Comparison of ENCODE assay signal across 8 mouse cellular contexts in the genomic region with DNA sequence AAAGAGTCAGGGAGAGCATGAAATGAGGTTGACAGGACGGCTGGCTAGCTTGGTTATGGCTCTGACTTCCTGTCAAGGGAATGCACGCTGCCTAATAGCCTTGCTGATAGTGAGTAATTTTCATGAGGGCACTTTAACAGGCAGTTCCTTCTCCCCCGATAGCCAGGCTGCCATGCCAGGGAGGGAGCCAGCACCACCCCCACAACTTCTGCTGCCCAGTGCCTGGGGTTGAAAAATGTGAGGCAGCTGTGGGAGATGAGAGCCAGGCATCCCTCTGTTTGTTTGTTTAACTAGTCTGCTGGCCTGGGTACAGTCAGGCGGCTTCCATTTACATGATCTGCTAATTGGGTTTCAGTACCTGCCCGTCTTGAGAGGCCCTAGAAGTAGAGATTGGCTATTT.
DNase-seq lines count a peak whose midpoint lies in the region; ATAC-seq and TF ChIP-seq lines count a peak whose summit lies in the region.

No protein-coding gene starts in this region.

- H3K36me3 ChIP-seq in kidney, embryonic 16.5 days (ENCODE audit: insufficient read depth, low read length) = no peaks in the 10 kb centered on the region
- no peaks in the 10 kb centered on the region for H3K36me3 ChIP-seq in kidney, adult 2 months (ENCODE audit: control insufficient read depth, insufficient read depth, low read length)

- no peak overlapping the region for H3K27ac ChIP-seq in kidney, embryonic 16.5 days (ENCODE audit: low read length)
- no peak overlapping the region for H3K27ac ChIP-seq in kidney, adult 2 months (ENCODE audit: insufficient read depth, low read depth, low read length)

- no peaks in the 10 kb centered on the region for H3K27me3 ChIP-seq in kidney, embryonic 16.5 days (ENCODE audit: insufficient read depth, low read length)
- H3K27me3 ChIP-seq in kidney, adult 2 months (replicated peaks; ENCODE audit: control insufficient read depth, insufficient read depth, low read length) = no peaks in the 10 kb centered on the region

- no peak for TF ChIP-seq POLR2A in kidney, adult 2 months (IDR thresholded peaks at IDR 0.05; ENCODE audit: low read depth, low read length)

- no peak for TF ChIP-seq CTCF in kidney, adult 2 months (conservative IDR thresholded peaks at IDR 0.05; ENCODE audit: insufficient read depth, insufficient read length, low read depth, low read length)

- no peak for DNase-seq in kidney, adult 2 months
- DNase-seq in brain, adult 2 months (ENCODE audit: low read depth, low spot score) = peak; percentile 38
- DNase-seq in gonadal fat pad, adult 2 months (ENCODE audit: low read depth) = peak; percentile 88
- peak; percentile 36 to 48 for DNase-seq in layer of hippocampus, adult 18-20 months (ENCODE audit: low spot score in 2 of 2)
- DNase-seq in yolk sac, embryonic 10.5 days (ENCODE audit: low spot score) = peak; percentile 18
- DNase-seq in c-Kit-positive CD71-positive TER-119-positive erythroid progenitor cells, embryonic 14.5 days (ENCODE audit: low spot score) = no peak
- no peak for DNase-seq in frontal cortex, postnatal 25 days (ENCODE audit: low spot score in 2 of 2)

- peak; percentile 63 for ATAC-seq in kidney, embryonic 16.5 days (ENCODE audit: low FRiP score, low TSS enrichment)

- H3K4me2 ChIP-seq in kidney, embryonic 16.5 days (replicated peaks; ENCODE audit: low read depth, low read length) = no peak overlapping the region

- peaks cover 9% of the 10 kb centered on the region for H3K4me1 ChIP-seq in kidney, embryonic 16.5 days (ENCODE audit: insufficient read depth, low read length)
- no peaks in the 10 kb centered on the region for H3K4me1 ChIP-seq in kidney, adult 2 months (ENCODE audit: control insufficient read depth, insufficient read depth, low read length)

- no peaks in the 10 kb centered on the region for H3K9me3 ChIP-seq in kidney, embryonic 16.5 days (ENCODE audit: low read length)

- WGBS in kidney, embryonic 16.5 days = 12% methylated on average over 5 of the region's 5 CpGs
- WGBS in kidney, adult 2 months = 34% methylated on average over 5 of the region's 5 CpGs

- H3K4me3 ChIP-seq in kidney, embryonic 16.5 days (ENCODE audit: low read length) = no peak overlapping the region
- no peak overlapping the region for H3K4me3 ChIP-seq in kidney, adult 2 months (ENCODE audit: insufficient read depth, low read depth, low read length)

- H3K9ac ChIP-seq in kidney, embryonic 16.5 days (replicated peaks; ENCODE audit: low read length) = no peak overlapping the region

Comparison
In these comparisons a context has a peak if more than half of its experiments do, and no peak if none do; other contexts are left out.
1. DNase-seq: peak in brain, adult 2 months (single experiment), gonadal fat pad, adult 2 months (single experiment), layer of hippocampus, adult 18-20 months (2 of 2) and yolk sac, embryonic 10.5 days (single experiment); none in kidney, adult 2 months (single experiment), c-Kit-positive CD71-positive TER-119-positive erythroid progenitor cells, embryonic 14.5 days (single experiment) and frontal cortex, postnatal 25 days (0 of 2).